9 mouse cellular contexts compared by ENCODE assay signal in the genomic region with DNA sequence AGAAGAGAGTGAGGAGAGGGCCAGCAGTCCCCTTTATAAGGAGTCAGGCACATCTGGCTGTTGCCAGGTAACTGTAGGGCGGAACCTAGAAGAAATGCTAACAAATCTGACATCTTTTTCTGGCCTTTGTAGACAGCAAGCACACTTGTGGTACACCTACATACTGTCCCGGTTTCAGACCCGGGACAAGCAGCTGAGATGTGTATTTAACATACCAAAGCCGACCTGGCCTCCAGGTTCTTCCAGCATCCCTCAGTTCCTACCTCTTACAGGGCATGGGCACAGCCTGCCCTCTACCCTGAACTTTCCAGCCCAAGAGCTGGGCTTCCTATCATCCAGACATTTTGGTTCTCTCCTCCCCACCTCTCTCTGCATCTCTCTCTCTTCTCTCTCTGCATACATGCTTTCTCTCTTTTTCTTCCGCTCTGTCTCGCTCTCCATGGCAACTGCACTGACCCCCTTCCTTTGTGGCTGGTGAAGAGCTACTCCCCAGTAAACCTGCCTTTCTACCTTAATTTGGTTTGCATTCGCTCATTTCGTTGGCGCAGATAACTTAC. TPM values are rescaled to one million over a fixed set of nuclear protein-coding genes. Genes with fewer than 3 reads are reported as not detected.
DNase-seq lines count a peak whose midpoint lies in the region; ATAC-seq and TF ChIP-seq lines count a peak whose summit lies in the region.
"Had no signal": no experiment of that assay in that cellular context is flagged by ENCODE, and none has a peak within 500 bp of the region (broad histone marks: within the 10 kb centered on the region; RNA-seq: fewer than 3 reads in every experiment).

No protein-coding gene starts in this region.

- no peaks in the 10 kb centered on the region for H3K9me3 ChIP-seq in kidney, postnatal 0 days (replicated peaks; ENCODE audit: low read length)
- H3K9me3 ChIP-seq in forebrain, embryonic 11.5 days (ENCODE audit: control insufficient read depth, low read length) = no peaks in the 10 kb centered on the region
- H3K9me3 ChIP-seq in liver, embryonic 12.5 days (replicated peaks) = no peaks in the 10 kb centered on the region
- no peaks in the 10 kb centered on the region for H3K9me3 ChIP-seq in stomach, postnatal 0 days (ENCODE audit: control insufficient read depth, low read length)

- no peaks in the 10 kb centered on the region for H3K27me3 ChIP-seq in kidney, postnatal 0 days (ENCODE audit: insufficient read depth, low read length)
- no peaks in the 10 kb centered on the region for H3K27me3 ChIP-seq in forebrain, embryonic 11.5 days (ENCODE audit: control insufficient read depth, insufficient read depth, low read length)
- no peaks in the 10 kb centered on the region for H3K27me3 ChIP-seq in liver, embryonic 12.5 days (replicated peaks)
- H3K27me3 ChIP-seq in stomach, postnatal 0 days (ENCODE audit: control insufficient read depth, insufficient read depth, low read length) = no peaks in the 10 kb centered on the region
- H3K27me3 ChIP-seq: Patski had no signal

- 0 out of 2 replicates have a peak, but pooled peaks cover 4% of the 10 kb centered on the region for H3K4me1 ChIP-seq in kidney, postnatal 0 days (replicated peaks; ENCODE audit: insufficient read depth, low read length)
- peaks cover 11% of the 10 kb centered on the region for H3K4me1 ChIP-seq in forebrain, embryonic 11.5 days (replicated peaks; ENCODE audit: control insufficient read depth, insufficient read depth, low read length)
- H3K4me1 ChIP-seq in liver, embryonic 12.5 days = 0 out of 2 replicates have a peak, but pooled peaks cover 6% of the 10 kb centered on the region
- no peaks in the 10 kb centered on the region for H3K4me1 ChIP-seq in stomach, postnatal 0 days (replicated peaks; ENCODE audit: control insufficient read depth, insufficient read depth)

- no peak overlapping the region for H3K9ac ChIP-seq in kidney, postnatal 0 days (ENCODE audit: low read depth, low read length)
- peak overlapping the region; percentile 62 for H3K9ac ChIP-seq in forebrain, embryonic 11.5 days (ENCODE audit: low read length)
- no peak overlapping the region for H3K9ac ChIP-seq in liver, embryonic 12.5 days
- no peak overlapping the region for H3K9ac ChIP-seq in stomach, postnatal 0 days (ENCODE audit: low read length)

- peak overlapping the region; percentile 40 for H3K4me2 ChIP-seq in kidney, postnatal 0 days (ENCODE audit: low read length)
- H3K4me2 ChIP-seq in forebrain, embryonic 11.5 days (ENCODE audit: low read depth, low read length, severe bottlenecking) = peak overlapping the region; percentile 36
- peak overlapping the region; percentile 54 for H3K4me2 ChIP-seq in liver, embryonic 12.5 days
- peak overlapping the region; percentile 49 for H3K4me2 ChIP-seq in stomach, postnatal 0 days (replicated peaks; ENCODE audit: low read depth)

- no peak for TF ChIP-seq CTCF in kidney, postnatal 0 days (IDR thresholded peaks at IDR 0.05; ENCODE audit: low read depth)
- TF ChIP-seq CTCF in stomach, postnatal 0 days (IDR thresholded peaks at IDR 0.05; ENCODE audit: low read depth) = no peak

- no peak overlapping the region for H3K4me3 ChIP-seq in kidney, postnatal 0 days (replicated peaks; ENCODE audit: low read depth, low read length)
- H3K4me3 ChIP-seq in forebrain, embryonic 11.5 days (ENCODE audit: low read depth, low read length) = no peak overlapping the region
- no peak overlapping the region for H3K4me3 ChIP-seq in liver, embryonic 12.5 days
- 0 out of 2 replicates have a peak overlapping the region, but pooled peaks have one; percentile 4 for H3K4me3 ChIP-seq in stomach, postnatal 0 days (ENCODE audit: low read depth, low read length)

- no peak for ATAC-seq in kidney, postnatal 0 days (replicated peaks; ENCODE audit: low FRiP score, low read depth)
- peak; percentile 75 for ATAC-seq in forebrain, embryonic 11.5 days (replicated peaks; ENCODE audit: low FRiP score)
- ATAC-seq in liver, embryonic 12.5 days = no peak
- ATAC-seq in stomach, postnatal 0 days (ENCODE audit: low FRiP score, low TSS enrichment) = no peak
- ATAC-seq: Patski had no signal

- no peak overlapping the region for H3K27ac ChIP-seq in kidney, postnatal 0 days
- peak overlapping the region; percentile 87 for H3K27ac ChIP-seq in forebrain, embryonic 11.5 days (ENCODE audit: low read depth, low read length)
- no peak overlapping the region for H3K27ac ChIP-seq in liver, embryonic 12.5 days
- no peak overlapping the region for H3K27ac ChIP-seq in stomach, postnatal 0 days (replicated peaks)

- no peak for DNase-seq in kidney, postnatal 0 days (ENCODE audit: low spot score)
- no peak for DNase-seq in kidney, postnatal 14 days
- peak; percentile 66 for DNase-seq in forebrain, embryonic 11.5 days (ENCODE audit: low spot score)
- no peak for DNase-seq in stomach, postnatal 0 days (ENCODE audit: low spot score)
- no peak for DNase-seq in frontal cortex, postnatal 14 days (ENCODE audit: low spot score in 2 of 2)
- no peak for DNase-seq in urinary bladder, adult 18-20 months (ENCODE audit: low spot score in 2 of 2)
- no peak for DNase-seq in urinary bladder, postnatal 10 days (ENCODE audit: low spot score)

- TF ChIP-seq EP300 in stomach, postnatal 0 days (optimal IDR thresholded peaks at IDR 0.05) = no peak

- H3K36me3 ChIP-seq in kidney, postnatal 0 days (ENCODE audit: insufficient read depth, low read length) = no peaks in the 10 kb centered on the region
- H3K36me3 ChIP-seq in forebrain, embryonic 11.5 days (ENCODE audit: control insufficient read depth, insufficient read depth, low read length) = no peaks in the 10 kb centered on the region
- no peaks in the 10 kb centered on the region for H3K36me3 ChIP-seq in liver, embryonic 12.5 days
- no peaks in the 10 kb centered on the region for H3K36me3 ChIP-seq in stomach, postnatal 0 days (ENCODE audit: control insufficient read depth, insufficient read depth, low read length)

- WGBS in kidney, postnatal 0 days = 37% methylated on average over 9 of the region's 9 CpGs
- 22% methylated on average over 9 of the region's 9 CpGs for WGBS in forebrain, embryonic 11.5 days
- WGBS in liver, embryonic 12.5 days (ENCODE audit: insufficient replicate concordance) = 22% methylated on average over 9 of the region's 9 CpGs
- 27% methylated on average over 9 of the region's 9 CpGs for WGBS in stomach, postnatal 0 days

RNA-seq across cellular contexts. Expression of a gene that starts 18.1 kb away (rescaled TPM):
- 35.2 and 40.4 TPM in 2 replicates for polyA plus RNA-seq in kidney, postnatal 0 days (2015; fragmentation: Nextera tagmentation; extraction: Ambion mirVana)
- polyA plus RNA-seq in forebrain, embryonic 11.5 days (2014; fragmentation: Nextera tagmentation; extraction: Ambion mirVana) = 12.4 and 14.3 TPM in 2 replicates
- 8.6 and 9.5 TPM in 2 replicates for polyA plus RNA-seq in liver, embryonic 12.5 days (2016; fragmentation: Nextera tagmentation; extraction: Ambion mirVana)
- polyA plus RNA-seq in stomach, postnatal 0 days (2015; fragmentation: Nextera tagmentation; extraction: Ambion mirVana) = 4.1 and 5.3 TPM in 2 replicates

RNA-seq across cellular contexts. Expression of a gene that starts 44.3 kb away (rescaled TPM):
- 26.0 and 26.4 TPM in 2 replicates for polyA plus RNA-seq in kidney, postnatal 0 days (2015; fragmentation: Nextera tagmentation; extraction: Ambion mirVana)
- 27.5 and 29.5 TPM in 2 replicates for polyA plus RNA-seq in forebrain, embryonic 11.5 days (2014; fragmentation: Nextera tagmentation; extraction: Ambion mirVana)
- polyA plus RNA-seq in liver, embryonic 12.5 days (2016; fragmentation: Nextera tagmentation; extraction: Ambion mirVana) = 20.5 and 21.4 TPM in 2 replicates
- 6.6 and 10.6 TPM in 2 replicates for polyA plus RNA-seq in stomach, postnatal 0 days (2015; fragmentation: Nextera tagmentation; extraction: Ambion mirVana)
